Mouse (Mus musculus): ENCODE measurements around the gene Phyhd1. TPM values are rescaled to one million over a fixed set of nuclear protein-coding genes. Genes with fewer than 3 reads are reported as not detected.
A peak's percentile ranks its signal among the peaks of the same experiment; 100 is the strongest.

Gene Phyhd1
- polyA plus RNA-seq, 1 experiment from 2014 or later: 2.9 TPM

- no peaks in the 10 kb centered on the region for H3K9me3 ChIP-seq
- DNase-seq (ENCODE audit: low spot score): peak; percentile 50
- peaks cover 24% of the 10 kb centered on the region for H3K4me1 ChIP-seq
- H3K4me3 ChIP-seq: no peak overlapping the region
- H3K36me3 ChIP-seq (replicated peaks): peaks cover 14% of the 10 kb centered on the region
- H3K27ac ChIP-seq (replicated peaks): no peak overlapping the region
- H3K27me3 ChIP-seq (replicated peaks; ENCODE audit: low read depth, poor library complexity, severe bottlenecking): no peaks in the 10 kb centered on the region
- WGBS: 42% methylated on average over 1 of the region's 1 CpGs
Observed at GRCm38 (mm10) chr2:30270134-30270533, 4.1 kb downstream of the Phyhd1 start.

GRCm38 (mm10) chr2:30280743-30281142 is 14.7 kb downstream of the Phyhd1 start, which contains the start of gene Gm28038:
Gene Gm28038 (plus strand): TSS chr2:30281043.
- 90% methylated on average over 11 of the region's 11 CpGs for WGBS
- no peak for DNase-seq (ENCODE audit: low spot score)
- peaks cover 22% of the 10 kb centered on the region; the same call in 1 of the 2 replicates for H3K36me3 ChIP-seq (replicated peaks)
- no peak within 1 kb of the TSS for H3K27ac ChIP-seq (replicated peaks)
- no peak within 1 kb of the TSS for H3K4me3 ChIP-seq
- no peaks in the 10 kb centered on the region for H3K9me3 ChIP-seq
- no peaks in the 10 kb centered on the region for H3K27me3 ChIP-seq (replicated peaks; ENCODE audit: low read depth, poor library complexity, severe bottlenecking)
- peaks cover 10% of the 10 kb centered on the region for H3K4me1 ChIP-seq

GRCm38 (mm10) chr2:30281651-30282050 is 15.6 kb downstream of the Phyhd1 start:
- DNase-seq (ENCODE audit: low spot score): no peak
- Histone ChIP-seq H3K4me1 (peaks cover 11% of the 10 kb centered on the region), H3K27me3 (replicated peaks; ENCODE audit: low read depth, poor library complexity, severe bottlenecking) (no peaks in the 10 kb centered on the region), H3K36me3 (replicated peaks) (peaks cover 22% of the 10 kb centered on the region; the same call in 1 of the 2 replicates), H3K27ac (replicated peaks) (no peak overlapping the region), H3K4me3 (no peak overlapping the region), H3K9me3 (no peaks in the 10 kb centered on the region)
- 84% methylated on average over 3 of the region's 3 CpGs for WGBS

GRCm38 (mm10) chr2:30283193-30283592 is 17.2 kb downstream of the Phyhd1 start:
- WGBS: 87% methylated on average over 2 of the region's 2 CpGs
- Histone ChIP-seq H3K4me1 (peaks cover 23% of the 10 kb centered on the region), H3K9me3 (no peaks in the 10 kb centered on the region), H3K27me3 (replicated peaks; ENCODE audit: low read depth, poor library complexity, severe bottlenecking) (no peaks in the 10 kb centered on the region), H3K27ac (replicated peaks) (no peak overlapping the region), H3K36me3 (replicated peaks) (peaks cover 19% of the 10 kb centered on the region), H3K4me3 (no peak overlapping the region)
- no peak for DNase-seq (ENCODE audit: low spot score)

GRCm38 (mm10) chr2:30285004-30285403 is 19.0 kb downstream of the Phyhd1 start:
- DNase-seq (ENCODE audit: low spot score): no peak
- Histone ChIP-seq H3K27ac (replicated peaks) (no peak overlapping the region), H3K4me1 (peaks cover 23% of the 10 kb centered on the region), H3K27me3 (replicated peaks; ENCODE audit: low read depth, poor library complexity, severe bottlenecking) (no peaks in the 10 kb centered on the region), H3K36me3 (replicated peaks) (peaks cover 35% of the 10 kb centered on the region), H3K9me3 (no peaks in the 10 kb centered on the region), H3K4me3 (peak overlapping the region; percentile 86)
- 91% methylated on average over 5 of the region's 5 CpGs for WGBS

GRCm38 (mm10) chr2:30285416-30286181 is 19.6 kb downstream of the Phyhd1 start:
- DNase-seq (ENCODE audit: low spot score): no peak
- WGBS: 15% methylated on average over 38 of the region's 38 CpGs
- Histone ChIP-seq H3K4me3 (peak overlapping the region; percentile 86), H3K4me1 (peaks cover 23% of the 10 kb centered on the region), H3K36me3 (replicated peaks) (peaks cover 40% of the 10 kb centered on the region), H3K27me3 (replicated peaks; ENCODE audit: low read depth, poor library complexity, severe bottlenecking) (no peaks in the 10 kb centered on the region), H3K9me3 (no peaks in the 10 kb centered on the region), H3K27ac (replicated peaks) (peak overlapping the region; percentile 89)

GRCm38 (mm10) chr2:30286192-30287026 is 20.4 kb downstream of the Phyhd1 start, which contains the start of the genes Dolk and Nup188:
Gene Dolk (minus strand): TSS chr2:30286334.
Gene Nup188 (plus strand): TSS chr2:30286397.
- no peaks in the 10 kb centered on the region for H3K27me3 ChIP-seq (replicated peaks; ENCODE audit: low read depth, poor library complexity, severe bottlenecking)
- WGBS: under 1% methylated on average over 67 of the region's 68 CpGs
- H3K36me3 ChIP-seq (replicated peaks): peaks cover 42% of the 10 kb centered on the region
- H3K4me3 ChIP-seq: peak within 1 kb of the TSS; percentile 86
- peak; percentile 98 for DNase-seq (ENCODE audit: low spot score)
- peak within 1 kb of the TSS; percentile 89 for H3K27ac ChIP-seq (replicated peaks)
- H3K4me1 ChIP-seq: peaks cover 23% of the 10 kb centered on the region
- no peaks in the 10 kb centered on the region for H3K9me3 ChIP-seq

- under 1% methylated on average over 10 of the region's 10 CpGs for WGBS
- Histone ChIP-seq H3K36me3 (replicated peaks) (peaks cover 48% of the 10 kb centered on the region), H3K4me3 (peak overlapping the region; percentile 86), H3K27me3 (replicated peaks; ENCODE audit: low read depth, poor library complexity, severe bottlenecking) (no peaks in the 10 kb centered on the region), H3K4me1 (peaks cover 23% of the 10 kb centered on the region), H3K9me3 (no peaks in the 10 kb centered on the region), H3K27ac (replicated peaks) (peak overlapping the region; percentile 89)
- DNase-seq (ENCODE audit: low spot score): peak; percentile 49
Observed at GRCm38 (mm10) chr2:30287027-30287373, 21.0 kb downstream of the Phyhd1 start.

- Histone ChIP-seq H3K27me3 (replicated peaks; ENCODE audit: low read depth, poor library complexity, severe bottlenecking) (no peaks in the 10 kb centered on the region), H3K9me3 (no peaks in the 10 kb centered on the region), H3K4me3 (no peak overlapping the region), H3K4me1 (no peaks in the 10 kb centered on the region), H3K27ac (replicated peaks) (no peak overlapping the region), H3K36me3 (replicated peaks) (peaks cover 89% of the 10 kb centered on the region)
- DNase-seq (ENCODE audit: low spot score): no peak
- 83% methylated on average over 3 of the region's 3 CpGs for WGBS
Observed at GRCm38 (mm10) chr2:30299525-30299924, 33.5 kb downstream of the Phyhd1 start.

GRCm38 (mm10) chr2:30299966-30300365 is 34.0 kb downstream of the Phyhd1 start:
- Histone ChIP-seq H3K9me3 (no peaks in the 10 kb centered on the region), H3K36me3 (replicated peaks) (peaks cover 91% of the 10 kb centered on the region), H3K27ac (replicated peaks) (no peak overlapping the region), H3K4me1 (no peaks in the 10 kb centered on the region), H3K27me3 (replicated peaks; ENCODE audit: low read depth, poor library complexity, severe bottlenecking) (no peaks in the 10 kb centered on the region), H3K4me3 (no peak overlapping the region)
- WGBS: 91% methylated on average over 5 of the region's 5 CpGs
- DNase-seq (ENCODE audit: low spot score): no peak

- no peaks in the 10 kb centered on the region for H3K27me3 ChIP-seq (replicated peaks; ENCODE audit: low read depth, poor library complexity, severe bottlenecking)
- H3K27ac ChIP-seq (replicated peaks): no peak overlapping the region
- peaks cover 100% of the 10 kb centered on the region for H3K36me3 ChIP-seq (replicated peaks)
- WGBS: 95% methylated on average over 7 of the region's 7 CpGs
- H3K4me1 ChIP-seq: no peaks in the 10 kb centered on the region
- DNase-seq (ENCODE audit: low spot score): no peak
- no peak overlapping the region for H3K4me3 ChIP-seq
- no peaks in the 10 kb centered on the region for H3K9me3 ChIP-seq
Observed at GRCm38 (mm10) chr2:30306087-30306486, 40.1 kb downstream of the Phyhd1 start.

GRCm38 (mm10) chr2:30309351-30309750 is 43.3 kb downstream of the Phyhd1 start:
- Histone ChIP-seq H3K36me3 (replicated peaks) (peaks cover 98% of the 10 kb centered on the region), H3K4me1 (no peaks in the 10 kb centered on the region)
- WGBS: 95% methylated on average over 3 of the region's 3 CpGs

More at GRCm38 (mm10) chr2:30309351-30309750, 43.3 kb downstream of the Phyhd1 start:
- Histone ChIP-seq H3K9me3 (no peaks in the 10 kb centered on the region), H3K4me3 (no peak overlapping the region), H3K27me3 (replicated peaks; ENCODE audit: low read depth, poor library complexity, severe bottlenecking) (no peaks in the 10 kb centered on the region), H3K27ac (replicated peaks) (no peak overlapping the region)
- no peak for DNase-seq (ENCODE audit: low spot score)

Data from embryonic facial prominence, embryonic 10.5 days (tissue).